Mouse (Mus musculus) MN1 (cell line): ENCODE measurements at regions not wholly inside any gene's neighbourhood (a gene's known extent, or its start where the extent isn't known, plus 50 kb on each side); places are given as distances from the start of the nearest gene placed in this dataset.

Experiments used
- DNase-seq: peaks from one replicate; pipeline ENCODE4 v3.0.0-alpha.2; 2016; ENCODE audit warnings: low spot score

GRCm38 (mm10) chr5:148454200-148454599 is 54.5 kb upstream of the Slc7a1 start:
- DNase-seq = no peak

GRCm38 (mm10) chr5:148453776-148454175 is 54.1 kb upstream of the Slc7a1 start:
- DNase-seq = no peak

GRCm38 (mm10) chr5:148452909-148453632 is 53.4 kb upstream of the Slc7a1 start:
- no peak for DNase-seq

- peak; percentile 59 for DNase-seq
Measured at GRCm38 (mm10) chr5:148451811-148452210, 52.1 kb upstream of the Slc7a1 start.

GRCm38 (mm10) chr5:148450924-148451323 is 51.2 kb upstream of the Slc7a1 start:
- peak; percentile 79 for DNase-seq
